Mouse (Mus musculus) heart, postnatal 10 days (tissue): Measurements from ENCODE around the gene Prc1. TPM values are rescaled to one million over a fixed set of nuclear protein-coding genes. Genes with fewer than 3 reads are reported as not detected.
A peak's percentile ranks its signal among the peaks of the same experiment; 100 is the strongest.

ENCODE experiments used
- DNase-seq, 2 experiments: peaks; one replicate each; pipeline ENCODE4 v3.0.0; 2021
- intact Hi-C: fragments of 180-260 bp; cut with DNase I; formaldehyde crosslinking; loops from one replicate; pipeline ENCODE4 v1.15.1; 2025
- total RNA-seq, 2 experiments: library from RNA; stranded (reverse); gene quantifications; 2 replicates each; pipeline ENCODE4 v1.2.3; 2021

The Prc1 gene
- total RNA-seq, 2 experiments from 2014 or later: 40.0 to 43.7 TPM

DNA sequence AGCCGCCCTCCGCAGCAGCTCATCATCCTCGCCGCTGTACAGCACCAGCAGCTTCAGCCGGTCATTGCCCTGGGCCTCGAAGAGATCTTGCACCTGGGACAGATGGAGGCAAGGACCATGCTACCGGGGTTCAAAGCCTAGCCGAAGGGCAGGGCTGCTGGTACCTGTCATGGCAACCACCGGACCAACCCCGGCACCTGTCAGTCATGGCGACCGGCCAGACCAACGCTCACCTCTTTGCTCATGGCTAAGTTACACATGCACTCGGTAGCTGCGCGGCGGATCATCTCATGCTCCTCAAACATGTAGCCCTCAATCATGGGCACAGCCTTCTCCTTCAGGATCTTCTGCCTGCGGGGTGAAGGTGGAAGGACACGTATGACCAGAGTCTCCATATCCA lies 31.8 kb downstream of the Prc1 start:
- intact Hi-C loops: no loop called here
- no peak for DNase-seq

DNA sequence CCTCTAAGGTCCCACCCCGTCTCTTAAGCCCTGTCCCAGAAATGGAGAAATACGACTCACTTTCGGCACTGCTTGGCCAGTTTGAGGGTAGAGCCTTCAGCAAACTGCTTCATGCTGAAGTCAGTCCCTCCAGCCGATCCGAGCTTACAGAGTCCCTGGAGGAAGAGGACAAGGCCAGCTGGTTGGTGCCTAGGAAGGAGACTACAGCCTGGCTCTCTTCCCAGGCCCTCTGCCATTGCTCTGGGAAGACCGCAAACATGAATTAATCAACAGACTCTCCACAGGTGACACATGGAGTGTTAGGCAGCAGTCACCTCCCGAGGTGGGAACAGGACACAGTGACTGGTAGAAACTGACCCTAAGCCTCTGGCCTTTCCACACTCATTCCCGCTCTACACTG lies 36.0 kb downstream of the Prc1 start:
- intact Hi-C loops: no loop called here
- DNase-seq: no peak

DNA sequence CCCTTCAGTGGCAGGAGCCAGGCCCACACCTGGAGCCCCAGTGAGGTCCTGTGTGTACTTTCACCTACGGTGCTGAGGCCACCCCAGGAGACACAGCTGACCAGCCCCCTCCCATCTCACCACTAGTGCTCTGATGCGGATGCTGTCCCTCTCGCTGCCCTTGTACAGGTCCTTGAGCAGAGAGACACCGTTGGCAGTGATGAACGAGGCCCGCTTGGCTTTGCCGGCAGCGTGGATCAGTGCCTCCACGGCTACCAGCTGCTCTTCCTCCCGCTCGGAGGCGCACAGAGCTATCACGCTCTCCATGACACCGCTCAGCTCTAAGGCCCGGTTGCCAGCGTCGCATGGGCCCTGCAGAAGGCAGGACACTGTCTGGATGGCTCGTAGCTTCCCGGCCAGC lies 37.2 kb downstream of the Prc1 start:
- intact Hi-C loops: no loop called here
- DNase-seq: no peak

DNA sequence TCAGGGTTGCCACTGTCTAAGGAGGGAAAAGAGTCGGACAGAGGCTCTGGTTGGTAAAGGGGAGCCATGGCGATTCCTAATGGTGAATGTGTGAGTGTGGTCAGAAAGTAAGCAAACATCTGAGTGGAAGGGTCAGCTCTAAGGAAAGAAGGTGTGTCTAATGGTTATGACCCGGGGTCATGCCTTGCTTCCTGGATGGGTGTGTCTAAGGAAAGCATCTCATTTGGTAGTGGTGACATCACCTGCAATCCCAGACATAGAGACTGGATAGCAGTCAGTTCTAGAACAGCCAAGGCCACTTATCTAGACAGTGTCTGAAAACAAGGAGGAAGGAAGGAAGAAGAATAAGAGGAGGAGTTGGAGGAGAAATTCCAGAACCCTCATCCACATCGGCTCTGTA lies 40.6 kb downstream of the Prc1 start:
- intact Hi-C loops: no loop called here
- DNase-seq: no peak

DNA sequence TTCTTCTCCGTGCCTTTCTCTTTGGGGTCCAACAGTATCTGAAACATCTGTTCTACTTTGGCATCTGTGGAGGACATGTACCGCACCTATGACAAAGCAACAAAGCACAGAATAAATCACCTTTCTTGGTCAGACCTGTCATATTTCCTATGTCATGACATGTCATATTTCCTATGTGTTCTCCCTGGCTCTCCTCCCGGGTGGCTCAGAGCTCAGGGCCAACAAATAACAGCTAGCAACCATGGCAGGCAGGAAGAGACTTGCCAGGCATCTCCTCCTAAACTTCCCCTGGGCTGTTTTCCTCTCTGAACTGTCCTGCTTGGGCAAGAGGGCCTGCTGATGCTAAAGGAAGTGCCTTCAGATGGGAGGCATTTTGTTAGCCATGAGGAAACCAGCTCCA lies 42.7 kb downstream of the Prc1 start:
- intact Hi-C loops: no loop called here
- no peak for DNase-seq

DNA sequence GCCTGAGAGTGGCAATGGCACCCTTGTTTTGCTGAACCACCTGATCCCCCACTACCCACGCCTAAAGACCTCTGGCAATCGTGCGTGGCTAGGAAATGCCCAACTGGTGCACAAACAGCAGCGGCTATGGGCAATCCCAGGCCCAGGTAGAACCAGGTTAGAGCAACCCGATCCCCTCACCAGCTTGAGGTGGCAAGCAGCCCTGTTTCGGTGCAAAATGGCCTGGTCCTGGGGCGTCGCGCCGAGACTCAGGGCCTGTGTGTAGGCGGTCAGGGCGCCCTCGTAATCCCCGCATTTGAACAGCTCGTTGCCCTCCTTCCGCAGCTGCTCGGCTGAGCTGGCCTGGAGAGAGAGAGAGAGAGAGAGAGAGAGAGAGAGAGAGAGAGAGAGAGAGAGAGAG lies 45.1 kb downstream of the Prc1 start:
- intact Hi-C loops: no loop called here
- peak; percentile 40 to 46 for DNase-seq

DNA sequence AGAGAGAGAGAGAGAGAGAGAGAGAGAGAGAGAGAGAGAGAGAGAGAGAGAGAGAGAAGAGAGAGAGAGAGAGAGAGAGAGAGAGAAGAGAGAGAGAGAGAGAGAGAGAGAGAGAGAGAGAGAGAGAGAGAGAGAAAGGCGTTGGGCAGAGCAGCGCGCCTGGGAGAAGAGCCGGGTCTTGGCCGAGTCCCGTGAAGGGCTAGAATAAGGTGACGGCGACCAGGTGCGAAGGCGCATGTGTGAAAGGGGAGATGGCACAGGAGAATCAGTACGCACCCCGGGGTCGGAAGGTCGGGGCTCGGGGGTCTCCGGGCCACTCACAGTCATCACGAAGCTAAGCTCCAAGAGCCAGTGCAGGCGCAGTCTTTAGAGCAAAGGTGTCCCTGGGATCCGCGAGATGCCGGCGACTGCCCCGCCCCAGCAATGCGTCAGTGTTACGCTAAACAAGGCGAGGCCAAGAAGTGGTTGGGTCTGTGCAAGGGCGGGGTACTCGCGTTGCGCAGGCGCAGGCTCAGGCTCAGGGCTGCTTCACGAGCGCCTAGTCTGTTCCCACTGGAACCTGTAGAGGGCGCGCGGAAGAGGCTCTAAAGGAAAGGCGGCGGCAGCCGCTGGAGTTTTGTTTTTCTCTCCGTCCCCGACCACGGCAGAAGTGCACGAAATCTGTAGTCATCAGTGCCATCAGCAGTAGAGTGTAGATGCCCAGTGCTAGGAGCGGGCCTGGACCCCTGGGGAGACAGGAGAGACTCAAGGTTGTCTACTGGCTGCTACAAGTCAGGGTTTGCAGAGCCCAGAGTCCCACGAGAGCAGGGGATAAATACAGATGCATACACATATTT lies 45.8 kb downstream of the Prc1 start:
- peak; percentile 99 for DNase-seq
- intact Hi-C loops: loop anchor here (1.0 to 2.0 kb wide), 2 partner anchors 30 to 247 kb away; no protein-coding TSS in a partner anchor

DNA sequence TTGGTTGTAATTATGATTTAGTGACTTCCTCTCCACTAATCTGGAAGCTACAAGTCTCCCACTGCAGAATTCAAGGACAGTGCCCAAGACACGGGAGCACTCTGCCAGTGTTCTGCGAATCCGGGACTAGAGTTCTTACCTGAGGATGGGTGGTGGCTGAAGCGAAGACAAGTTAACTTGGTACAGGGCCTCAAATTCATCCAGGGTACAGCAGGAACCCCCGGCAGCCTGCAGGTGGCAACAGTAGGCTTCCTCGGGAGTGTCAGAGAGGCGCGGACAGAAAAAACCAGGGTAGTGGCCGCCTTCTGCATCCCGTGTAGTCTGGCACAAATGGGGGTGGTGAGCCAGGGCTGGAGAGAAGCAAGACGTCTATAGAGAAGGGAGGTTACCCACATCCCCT lies 46.5 kb downstream of the Prc1 start, which contains the start of gene Unc45a:
Gene Unc45a, minus strand, starts transcription at position 213 of the 400 bp plus-strand sequence.
- intact Hi-C loops: loop anchor here (1.0 to 2.0 kb wide), 2 partner anchors 30 to 246 kb away; no protein-coding TSS in a partner anchor
- peak; percentile 81 to 83 for DNase-seq

DNA sequence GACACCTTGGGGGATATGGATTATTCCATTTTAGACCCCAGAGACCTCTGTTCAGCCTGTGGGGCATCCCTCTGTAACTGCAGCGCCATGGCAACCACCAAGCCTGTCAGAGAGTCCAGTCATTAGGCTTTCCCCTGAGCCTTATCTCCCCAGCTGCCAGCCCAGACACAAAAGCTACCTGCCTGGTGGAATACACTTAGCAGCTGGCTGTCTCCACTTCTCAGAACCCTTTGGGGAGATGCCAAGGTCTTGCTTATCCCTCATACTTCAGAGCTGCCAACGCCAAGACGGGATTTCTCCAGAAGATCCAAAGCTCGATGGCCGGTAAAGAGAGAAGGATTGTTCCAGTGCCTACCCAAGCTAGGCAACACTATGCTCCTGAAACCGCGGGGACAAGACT lies 47.5 kb downstream of the Prc1 start:
- intact Hi-C loops: loop anchor here (2.0 kb wide), 1 partner anchor 245 kb away; no protein-coding TSS in a partner anchor
- DNase-seq: no peak

DNA sequence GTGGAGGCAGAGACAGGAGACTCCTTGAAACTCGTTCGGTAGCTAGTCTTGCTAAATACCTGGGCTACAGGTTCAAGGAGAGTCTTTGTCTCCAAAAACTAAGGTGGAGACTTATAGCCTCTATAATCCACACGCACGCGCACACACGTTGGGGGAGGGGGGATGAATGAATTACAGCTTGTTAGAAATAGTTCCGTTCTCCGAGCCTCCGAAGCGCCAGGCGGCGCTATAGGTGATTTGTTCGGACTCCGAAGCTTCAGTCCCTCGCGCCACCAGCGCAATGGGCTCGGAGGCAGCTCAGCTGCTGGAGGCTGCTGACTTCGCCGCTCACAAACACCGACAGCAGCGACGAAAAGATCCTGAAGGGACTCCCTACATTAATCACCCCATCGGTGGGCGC lies 48.6 kb downstream of the Prc1 start, which contains the start of gene Hddc3:
Gene Hddc3, plus strand, starts transcription at position 247 of the 400 bp plus-strand sequence.
- DNase-seq: peak; percentile 95 to 98

DNA sequence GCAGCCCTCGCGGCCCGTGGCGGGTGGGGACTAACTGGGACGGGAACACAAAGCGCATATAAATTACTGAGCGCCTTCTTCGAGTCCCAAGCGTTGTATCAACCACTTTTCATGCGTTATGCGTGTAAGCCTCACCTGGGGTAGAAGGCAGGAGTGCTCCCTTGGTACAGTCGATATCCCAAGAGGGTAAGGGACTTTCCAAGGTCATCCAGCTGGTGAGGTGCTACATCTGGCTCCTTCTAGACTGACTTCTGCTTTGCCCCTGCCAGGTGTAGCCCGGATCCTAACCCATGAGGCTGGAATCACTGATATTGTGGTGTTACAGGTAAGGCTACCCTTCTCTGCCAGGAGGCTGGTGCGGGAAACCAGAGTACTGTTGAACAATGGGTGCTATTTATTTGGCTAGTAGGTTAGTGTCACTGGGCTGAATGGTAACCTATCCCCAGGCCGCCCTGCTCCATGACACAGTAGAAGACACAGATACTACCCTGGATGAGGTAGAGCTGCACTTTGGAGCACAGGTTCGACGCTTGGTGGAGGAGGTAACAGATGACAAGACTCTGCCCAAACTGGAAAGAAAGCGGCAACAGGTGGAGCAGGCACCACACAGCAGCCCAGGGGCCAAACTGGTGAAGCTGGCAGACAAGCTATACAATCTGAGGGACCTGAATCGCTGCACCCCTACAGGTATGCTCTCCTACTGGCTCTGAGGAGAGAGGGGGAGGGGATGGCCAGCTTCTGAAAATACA lies 49.2 kb downstream of the Prc1 start:
- intact Hi-C loops: no loop called here
- no peak for DNase-seq

More for the DNA sequence above, 48.6 kb downstream of the Prc1 start, which contains the start of gene Hddc3:
- intact Hi-C loops: no loop called here

DNA sequence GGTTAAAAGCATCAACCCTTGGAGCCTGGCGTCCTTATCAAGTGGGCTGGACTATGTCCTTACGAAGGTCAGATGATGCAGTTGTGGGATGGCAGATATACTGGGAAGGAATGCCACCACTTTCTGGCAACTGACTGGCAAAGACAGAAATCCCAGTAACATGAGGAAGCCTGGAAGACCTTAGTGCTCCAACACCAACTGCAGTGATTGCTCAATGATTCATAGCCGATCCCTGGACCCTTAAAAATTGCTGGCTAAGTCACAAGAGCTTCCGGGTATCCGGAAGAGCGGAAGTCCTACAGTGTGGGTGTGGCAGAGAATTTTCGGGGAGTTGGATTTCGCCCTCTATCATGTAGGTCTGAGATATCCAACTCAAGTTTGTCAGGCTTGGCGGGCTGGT lies 51.9 kb downstream of the Prc1 start:
- intact Hi-C loops: no loop called here
- DNase-seq: no peak

DNA sequence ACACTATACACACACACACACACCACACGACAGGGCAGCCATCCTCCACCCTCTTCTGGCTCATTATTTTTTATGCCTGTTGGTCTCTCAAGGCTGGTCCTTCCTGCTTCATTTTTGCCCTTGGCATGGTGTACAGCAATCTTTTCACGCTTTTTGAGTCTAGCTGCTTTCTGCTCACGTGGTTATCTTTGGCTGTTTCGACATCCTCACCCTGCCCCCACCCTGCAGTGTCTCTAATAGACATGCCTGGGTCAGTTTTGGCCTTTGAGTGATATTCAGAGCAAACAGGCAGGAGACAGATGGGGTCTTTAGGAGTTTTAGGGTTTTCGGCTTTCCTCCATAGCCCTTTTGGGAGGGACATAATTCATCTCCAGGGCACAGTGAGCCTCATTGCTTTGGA lies 52.6 kb downstream of the Prc1 start:
- intact Hi-C loops: no loop called here
- DNase-seq: no peak

DNA sequence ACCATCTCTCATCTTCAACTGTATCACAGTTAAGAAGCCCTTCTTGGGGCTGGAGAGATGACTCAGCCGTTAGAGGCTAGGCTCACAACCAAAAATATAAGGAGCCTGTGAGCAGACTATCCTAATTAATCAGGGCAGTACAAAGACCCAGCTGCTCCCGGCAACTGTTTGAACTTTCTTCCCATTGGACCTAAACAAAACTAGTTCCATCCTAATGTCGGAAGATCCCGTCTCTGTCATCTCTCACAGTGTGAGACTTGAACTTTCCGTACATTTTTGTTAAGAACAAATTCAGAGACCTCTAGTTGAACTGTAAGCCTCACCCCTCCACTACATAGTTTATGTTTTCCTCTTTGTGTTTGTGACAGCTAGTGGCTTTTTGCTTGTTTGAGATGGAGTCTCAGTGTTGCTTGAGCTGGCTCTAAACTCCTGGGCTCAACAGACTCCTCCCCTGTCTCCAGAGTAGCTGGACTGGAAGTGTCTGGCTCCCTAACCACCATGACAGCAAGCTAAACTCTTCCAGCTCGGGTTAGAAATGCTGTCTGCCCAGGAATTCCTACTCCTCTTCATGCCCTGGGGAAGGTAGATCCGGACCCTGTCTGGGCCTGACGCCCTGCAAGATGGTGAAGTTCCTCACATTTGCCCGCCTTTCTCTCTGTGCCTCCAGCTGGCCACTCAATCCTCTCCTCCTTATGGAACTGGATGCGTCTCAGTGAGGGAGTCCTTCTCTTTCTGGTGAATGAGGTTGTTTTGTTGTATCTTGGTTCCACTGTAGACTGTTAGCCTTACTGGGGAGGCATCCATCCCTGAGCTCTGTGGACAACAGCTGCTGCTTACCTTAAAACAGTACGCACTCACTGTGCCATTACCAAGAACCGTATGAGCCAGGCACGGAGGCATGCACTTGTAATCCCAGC lies 53.7 kb downstream of the Prc1 start:
- DNase-seq: no peak
- intact Hi-C loops: no loop called here

DNA sequence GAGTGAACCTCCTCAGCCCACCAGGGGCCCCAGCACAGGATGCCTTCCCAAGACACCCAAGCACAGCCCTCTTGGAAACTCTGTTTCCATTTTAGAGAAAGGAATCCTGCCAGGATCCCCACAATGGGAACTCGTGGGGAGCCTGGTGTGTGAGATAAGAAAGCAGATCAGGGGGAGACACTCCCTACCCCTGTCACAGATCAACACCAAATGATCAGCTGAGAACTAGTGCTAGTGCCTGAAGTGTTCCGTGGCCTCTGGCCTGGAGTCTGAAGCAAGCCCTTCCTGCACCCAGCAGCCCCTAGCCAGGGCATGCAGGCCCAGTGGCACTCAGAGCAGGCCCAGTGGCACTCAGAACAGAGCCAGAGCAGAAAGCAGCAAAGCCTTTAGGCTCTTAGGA lies 56.6 kb downstream of the Prc1 start:
- intact Hi-C loops: no loop called here
- no peak for DNase-seq

DNA sequence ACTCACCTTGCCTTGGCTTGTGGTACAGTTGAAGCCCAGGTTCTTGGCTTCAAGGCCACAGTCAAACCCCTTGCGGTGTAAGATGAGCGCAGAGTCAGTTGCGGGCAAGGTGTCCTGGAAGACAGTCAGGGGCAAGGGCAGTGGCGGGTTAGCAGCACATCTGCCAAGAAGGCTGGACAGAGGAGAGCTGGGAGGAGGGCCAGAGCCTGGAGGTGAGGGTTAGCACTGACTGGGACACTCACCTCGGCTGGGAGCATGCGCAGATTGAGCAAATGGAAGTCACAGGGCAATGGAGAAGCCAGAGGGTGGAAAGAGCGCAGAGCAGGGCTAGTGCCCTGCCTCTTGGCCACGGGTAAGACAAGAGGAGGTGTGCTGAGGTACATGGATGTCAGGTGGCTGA lies 58.7 kb downstream of the Prc1 start:
- intact Hi-C loops: no loop called here
- DNase-seq: no peak

DNA sequence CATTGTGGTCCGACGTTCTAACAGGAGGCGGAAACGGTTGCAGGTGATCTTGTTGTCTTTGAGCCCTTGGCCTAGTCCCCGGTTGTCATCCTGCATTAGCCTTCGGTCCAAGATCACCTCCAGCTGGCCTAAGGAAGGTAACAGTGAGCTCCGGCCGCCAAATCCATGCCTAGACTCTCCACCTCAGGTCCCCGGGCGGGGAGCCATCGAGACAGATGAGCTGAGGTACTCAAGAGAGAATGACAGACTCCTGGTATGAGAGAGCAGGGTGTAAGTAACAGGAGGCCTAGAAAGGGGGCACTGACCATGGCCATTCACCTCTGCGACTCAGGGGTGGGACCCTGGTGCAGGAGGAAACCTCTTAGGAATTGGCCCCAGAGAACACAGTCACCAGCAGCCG lies 62.1 kb downstream of the Prc1 start:
- DNase-seq: no peak
- intact Hi-C loops: no loop called here

DNA sequence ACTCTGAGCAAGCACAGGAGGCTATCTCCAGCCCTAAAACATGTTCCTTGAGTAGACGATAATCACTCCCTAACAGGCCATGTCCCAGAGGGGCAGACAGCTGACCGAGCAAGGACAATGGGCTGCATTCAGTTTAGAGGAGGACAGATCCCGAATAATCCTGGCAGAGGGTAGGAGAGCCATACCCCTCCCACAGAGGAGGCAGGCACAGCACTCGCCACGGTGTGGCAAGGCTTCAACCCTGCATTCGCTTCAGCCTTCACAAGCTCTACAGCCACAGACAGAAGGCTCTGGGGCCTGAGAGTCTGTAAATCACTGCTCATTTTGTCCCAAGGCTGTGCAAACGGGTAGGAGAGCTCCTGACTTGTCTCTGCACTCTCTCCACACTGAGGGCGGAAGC lies 62.9 kb downstream of the Prc1 start:
- DNase-seq: peak in 1 of 2 experiments; percentile 57
- intact Hi-C loops: no loop called here

DNA sequence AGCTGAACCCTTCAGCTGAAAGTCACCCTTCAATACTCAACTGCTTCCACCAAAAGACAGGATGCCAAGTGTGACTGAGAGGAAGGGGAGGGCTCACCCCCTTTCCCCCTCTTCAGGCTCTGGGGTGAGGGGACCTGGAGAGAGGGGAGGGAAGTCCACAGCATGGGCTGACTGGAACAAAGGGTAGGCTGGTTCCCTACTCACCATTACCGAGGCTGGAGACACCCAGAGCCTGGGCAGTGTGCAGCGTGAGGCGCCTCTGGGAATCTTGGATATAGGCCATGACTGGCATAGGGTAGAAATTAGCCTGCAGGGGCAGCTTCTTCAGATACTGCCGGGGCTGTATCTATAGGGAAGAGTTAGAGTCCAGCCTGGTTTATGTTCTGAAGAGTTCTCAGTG lies 63.8 kb downstream of the Prc1 start:
- no peak for DNase-seq
- intact Hi-C loops: no loop called here

DNA sequence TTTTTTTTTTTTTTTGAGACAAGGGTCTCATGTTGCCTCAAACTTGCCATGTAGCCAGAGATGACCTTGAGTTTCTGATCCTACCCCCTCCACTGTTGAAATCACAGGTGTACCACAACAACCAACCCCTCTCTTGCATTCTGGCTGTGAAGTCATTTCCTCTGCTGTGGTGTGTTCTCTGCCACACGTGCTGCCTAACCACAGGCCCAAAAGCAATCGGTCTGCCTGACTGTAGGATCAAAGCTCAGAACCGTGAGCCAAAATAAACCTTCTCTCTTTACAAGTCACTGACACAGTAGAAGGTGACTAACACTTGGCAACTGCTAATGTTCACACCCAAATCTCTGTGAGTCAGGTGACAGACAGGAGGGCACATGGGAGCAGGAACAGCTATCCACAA lies 66.2 kb downstream of the Prc1 start:
- no peak for DNase-seq
- intact Hi-C loops: no loop called here

DNA sequence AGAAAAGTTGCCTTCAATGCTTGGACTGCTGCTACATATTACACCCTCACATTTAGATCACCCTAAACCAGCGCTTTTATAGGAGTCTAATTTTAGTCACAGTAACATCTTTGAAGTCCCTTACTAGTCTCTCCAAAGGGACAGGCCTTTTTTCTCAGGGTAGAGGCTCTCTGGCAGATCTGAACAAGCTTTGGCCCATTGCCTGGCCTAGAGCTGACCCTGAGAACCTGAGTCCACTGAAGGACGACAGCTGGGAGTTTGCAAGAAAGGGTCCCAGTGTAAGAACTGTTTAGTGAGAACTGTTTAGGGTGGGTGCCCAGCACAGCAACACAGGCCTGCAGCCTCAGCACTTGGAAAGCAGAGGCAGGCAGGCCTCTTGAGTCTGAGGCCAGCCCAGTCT lies 71.5 kb downstream of the Prc1 start:
- DNase-seq: peak; percentile 70 to 74
- intact Hi-C loops: no loop called here
